Mouse (Mus musculus): ENCODE results near the gene Higd1a. TPM values are rescaled to one million over a fixed set of nuclear protein-coding genes. Genes with fewer than 3 reads are reported as not detected.

Gene Higd1a
- polyA plus RNA-seq, 1 experiment: 17.6 TPM

GRCm38 (mm10) chr9:121810081-121810821 is 47.9 kb downstream of the Higd1a start:
- DNase-seq: no peak
- H3K4me1 ChIP-seq (replicated peaks; ENCODE audit: control insufficient read depth, insufficient read depth, low read length): no peaks in the 10 kb centered on the region
- H3K27me3 ChIP-seq (ENCODE audit: control insufficient read depth, insufficient read depth, low read length): no peaks in the 10 kb centered on the region
- no peaks in the 10 kb centered on the region for H3K36me3 ChIP-seq (ENCODE audit: control insufficient read depth, insufficient read depth, low read length)
- no peak overlapping the region for H3K4me3 ChIP-seq (ENCODE audit: control insufficient read depth, insufficient read depth, low read length)
- no peak for TF ChIP-seq POLR2A (IDR thresholded peaks at IDR 0.05; ENCODE audit: control insufficient read depth, extremely low read depth, insufficient read depth, low read length, poor library complexity)
- TF ChIP-seq CTCF (IDR thresholded peaks at IDR 0.05; ENCODE audit: borderline replicate concordance, control insufficient read depth, extremely low read depth, insufficient read depth, low read length, poor library complexity): no peak
- no peak overlapping the region for H3K27ac ChIP-seq (ENCODE audit: control insufficient read depth, insufficient read depth, low read length)
- 85% methylated on average over 15 of the region's 15 CpGs for WGBS

DNA sequence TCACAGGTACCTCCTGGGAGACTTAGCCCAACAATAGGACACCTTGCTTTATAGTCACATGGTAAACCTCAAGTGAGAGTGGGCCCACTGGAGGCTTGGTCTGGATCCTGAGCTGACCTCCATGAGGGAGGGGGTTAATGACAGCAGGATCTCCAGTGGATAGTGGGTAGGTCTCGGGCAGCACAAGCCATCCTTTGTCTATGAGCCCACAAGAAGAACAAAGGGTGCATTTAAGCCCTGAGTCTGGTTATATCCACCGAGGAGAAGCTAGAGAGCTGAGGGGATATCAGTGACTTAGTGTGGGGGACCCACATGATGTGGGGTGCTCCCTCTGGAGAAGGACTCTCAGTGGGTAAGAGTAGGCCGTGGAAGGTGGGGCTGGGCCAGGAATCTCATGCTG is 49.7 kb downstream of the Higd1a start:
- Histone ChIP-seq H3K27ac (ENCODE audit: control insufficient read depth, insufficient read depth, low read length) (no peak overlapping the region), H3K36me3 (ENCODE audit: control insufficient read depth, insufficient read depth, low read length) (no peaks in the 10 kb centered on the region), H3K4me1 (replicated peaks; ENCODE audit: control insufficient read depth, insufficient read depth, low read length) (no peaks in the 10 kb centered on the region), H3K4me3 (ENCODE audit: control insufficient read depth, insufficient read depth, low read length) (no peak overlapping the region), H3K27me3 (ENCODE audit: control insufficient read depth, insufficient read depth, low read length) (no peaks in the 10 kb centered on the region)
- 92% methylated on average over 3 of the region's 3 CpGs for WGBS
- no peak for DNase-seq
- TF ChIP-seq POLR2A (IDR thresholded peaks at IDR 0.05; ENCODE audit: control insufficient read depth, extremely low read depth, insufficient read depth, low read length, poor library complexity) (no peak), CTCF (IDR thresholded peaks at IDR 0.05; ENCODE audit: borderline replicate concordance, control insufficient read depth, extremely low read depth, insufficient read depth, low read length, poor library complexity) (no peak)

GRCm38 (mm10) chr9:121807947-121808346 is 50.2 kb downstream of the Higd1a start:
- no peaks in the 10 kb centered on the region for H3K4me1 ChIP-seq (replicated peaks; ENCODE audit: control insufficient read depth, insufficient read depth, low read length)
- TF ChIP-seq POLR2A (IDR thresholded peaks at IDR 0.05; ENCODE audit: control insufficient read depth, extremely low read depth, insufficient read depth, low read length, poor library complexity) (no peak), CTCF (IDR thresholded peaks at IDR 0.05; ENCODE audit: borderline replicate concordance, control insufficient read depth, extremely low read depth, insufficient read depth, low read length, poor library complexity) (no peak)
- 88% methylated on average over 7 of the region's 7 CpGs for WGBS
- no peak overlapping the region for H3K27ac ChIP-seq (ENCODE audit: control insufficient read depth, insufficient read depth, low read length)
- H3K27me3 ChIP-seq (ENCODE audit: control insufficient read depth, insufficient read depth, low read length): no peaks in the 10 kb centered on the region
- no peak for DNase-seq
- no peaks in the 10 kb centered on the region for H3K36me3 ChIP-seq (ENCODE audit: control insufficient read depth, insufficient read depth, low read length)
- H3K4me3 ChIP-seq (ENCODE audit: control insufficient read depth, insufficient read depth, low read length): no peak overlapping the region

DNA sequence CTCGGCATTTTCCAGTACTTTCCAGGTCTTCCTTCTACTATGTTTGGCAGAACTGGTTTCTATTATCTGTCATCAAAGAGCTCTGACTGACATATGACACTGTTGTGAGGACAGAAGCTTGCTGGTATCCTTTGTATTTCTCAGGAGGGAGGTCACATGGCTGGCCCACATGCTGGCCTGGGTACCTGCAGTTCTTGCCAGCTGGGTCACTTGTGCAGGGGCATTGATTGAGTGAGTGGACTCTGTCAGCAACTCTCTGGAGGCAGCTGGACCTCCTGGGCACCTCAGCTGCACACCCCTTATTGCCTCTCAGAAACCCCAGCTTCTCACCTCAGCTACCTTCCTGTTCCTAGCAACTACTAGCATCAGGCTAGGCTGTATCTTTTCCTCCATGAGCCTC is 50.6 kb downstream of the Higd1a start:
- Histone ChIP-seq H3K4me1 (replicated peaks; ENCODE audit: control insufficient read depth, insufficient read depth, low read length) (no peaks in the 10 kb centered on the region), H3K36me3 (ENCODE audit: control insufficient read depth, insufficient read depth, low read length) (no peaks in the 10 kb centered on the region), H3K4me3 (ENCODE audit: control insufficient read depth, insufficient read depth, low read length) (no peak overlapping the region), H3K27ac (ENCODE audit: control insufficient read depth, insufficient read depth, low read length) (no peak overlapping the region), H3K27me3 (ENCODE audit: control insufficient read depth, insufficient read depth, low read length) (no peaks in the 10 kb centered on the region)
- DNase-seq: no peak
- WGBS: 90% methylated on average over 1 of the region's 1 CpGs
- no peak for TF ChIP-seq POLR2A (IDR thresholded peaks at IDR 0.05; ENCODE audit: control insufficient read depth, extremely low read depth, insufficient read depth, low read length, poor library complexity)
- no peak for TF ChIP-seq CTCF (IDR thresholded peaks at IDR 0.05; ENCODE audit: borderline replicate concordance, control insufficient read depth, extremely low read depth, insufficient read depth, low read length, poor library complexity)

DNA sequence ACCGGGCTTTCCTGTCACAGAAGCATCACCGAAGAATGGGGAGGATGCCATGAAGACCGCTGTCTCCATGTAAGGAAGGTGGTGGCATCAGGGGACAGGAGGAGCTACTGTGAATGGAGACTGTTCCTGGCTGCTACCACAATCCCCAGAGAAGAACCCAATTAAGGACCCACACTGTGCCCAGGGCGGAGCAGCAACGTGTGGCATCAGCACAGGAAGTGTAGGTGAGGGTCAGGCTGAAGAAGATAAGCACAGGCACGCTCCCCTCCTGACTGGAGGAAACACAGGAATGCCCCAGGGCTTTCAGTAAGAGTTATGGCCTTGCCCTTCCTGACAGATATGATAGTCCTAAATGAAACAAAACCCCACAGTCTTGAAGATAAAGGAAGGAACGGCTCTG is 55.4 kb downstream of the Higd1a start:
- Histone ChIP-seq H3K27me3 (ENCODE audit: control insufficient read depth, insufficient read depth, low read length) (no peaks in the 10 kb centered on the region), H3K4me3 (ENCODE audit: control insufficient read depth, insufficient read depth, low read length) (no peak overlapping the region), H3K4me1 (replicated peaks; ENCODE audit: control insufficient read depth, insufficient read depth, low read length) (no peaks in the 10 kb centered on the region), H3K36me3 (ENCODE audit: control insufficient read depth, insufficient read depth, low read length) (no peaks in the 10 kb centered on the region), H3K27ac (ENCODE audit: control insufficient read depth, insufficient read depth, low read length) (no peak overlapping the region)
- WGBS: 51% methylated on average over 7 of the region's 7 CpGs
- TF ChIP-seq POLR2A (IDR thresholded peaks at IDR 0.05; ENCODE audit: control insufficient read depth, extremely low read depth, insufficient read depth, low read length, poor library complexity) (no peak), CTCF (IDR thresholded peaks at IDR 0.05; ENCODE audit: borderline replicate concordance, control insufficient read depth, extremely low read depth, insufficient read depth, low read length, poor library complexity) (no peak)
- no peak for DNase-seq

DNA sequence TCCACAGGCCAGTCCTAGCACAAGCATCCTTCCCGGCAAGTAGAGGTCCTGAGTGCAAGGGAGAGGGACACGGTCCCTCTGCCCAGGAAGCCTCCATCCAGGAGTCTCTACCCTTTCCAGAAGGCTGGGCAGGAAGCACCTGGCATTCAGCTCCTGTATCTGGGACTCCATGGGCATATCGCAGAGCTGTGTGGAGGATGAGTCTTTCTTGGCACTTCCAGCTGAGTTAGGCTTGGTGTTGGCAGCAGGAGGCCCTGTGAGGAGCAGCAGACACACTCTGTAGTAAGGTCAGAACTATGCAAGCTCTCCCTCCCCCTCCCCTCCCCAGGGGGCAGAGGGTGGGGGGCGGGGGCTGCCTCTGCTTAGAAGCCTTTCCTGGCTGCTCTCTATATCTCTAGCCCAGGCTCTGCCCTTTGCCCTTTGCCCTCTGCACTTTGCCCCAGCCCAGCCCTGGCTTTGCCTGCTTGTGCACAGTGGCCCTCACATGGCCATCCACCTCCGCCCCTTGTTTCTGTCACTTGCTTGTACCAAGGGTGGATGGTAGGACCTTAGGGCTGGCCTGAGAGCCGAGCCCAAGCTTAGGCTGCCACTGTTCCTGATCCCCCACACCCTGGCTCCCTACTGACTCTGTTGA is 59.2 kb downstream of the Higd1a start:
- H3K27ac ChIP-seq (ENCODE audit: control insufficient read depth, insufficient read depth, low read length): no peak overlapping the region
- DNase-seq: no peak
- H3K27me3 ChIP-seq (ENCODE audit: control insufficient read depth, insufficient read depth, low read length): no peaks in the 10 kb centered on the region
- no peaks in the 10 kb centered on the region for H3K36me3 ChIP-seq (ENCODE audit: control insufficient read depth, insufficient read depth, low read length)
- H3K4me1 ChIP-seq (replicated peaks; ENCODE audit: control insufficient read depth, insufficient read depth, low read length): no peaks in the 10 kb centered on the region
- TF ChIP-seq POLR2A (IDR thresholded peaks at IDR 0.05; ENCODE audit: control insufficient read depth, extremely low read depth, insufficient read depth, low read length, poor library complexity) (no peak), CTCF (IDR thresholded peaks at IDR 0.05; ENCODE audit: borderline replicate concordance, control insufficient read depth, extremely low read depth, insufficient read depth, low read length, poor library complexity) (no peak)
- WGBS: 86% methylated on average over 5 of the region's 6 CpGs
- no peak overlapping the region for H3K4me3 ChIP-seq (ENCODE audit: control insufficient read depth, insufficient read depth, low read length)

Other genes starting within 250 kb of the Higd1a start
- 0.31 and 0.62 TPM in 2 replicates for gene Lyzl4, start 216.3 kb downstream of the Higd1a start, polyA plus RNA-seq (2012; rRNA removed)
- gene Vipr1, start 215.6 kb downstream of the Higd1a start, polyA plus RNA-seq (2012; rRNA removed): 6.5 and 7.0 TPM in 2 replicates
- 43.6 and 49.2 TPM in 2 replicates for gene Sec22c, start 152.9 kb downstream of the Higd1a start, polyA plus RNA-seq (2012; rRNA removed)
- 18.2 and 28.4 TPM in 2 replicates for gene Ss18l2, start 148.0 kb downstream of the Higd1a start, polyA plus RNA-seq (2012; rRNA removed)
- gene Nktr, start 139.2 kb downstream of the Higd1a start, polyA plus RNA-seq (2012; rRNA removed): 93.3 and 95.4 TPM in 2 replicates
- 6.9 and 12.2 TPM in 2 replicates for gene Zfp651, start 99.0 kb downstream of the Higd1a start, polyA plus RNA-seq (2012; rRNA removed)
- 0.89 and 0.93 TPM in 2 replicates for gene Klhl40, start 80.8 kb downstream of the Higd1a start, polyA plus RNA-seq (2012; rRNA removed)
- 1.1 and 12.5 TPM in 2 replicates for gene Hhatl, start 65.9 kb downstream of the Higd1a start, polyA plus RNA-seq (2012; rRNA removed)
- 0.18 and 0.34 TPM in 2 replicates for gene Ccdc13, start 18.9 kb downstream of the Higd1a start, polyA plus RNA-seq (2012; rRNA removed)
- gene Ackr2, start 40.0 kb upstream of the Higd1a start, polyA plus RNA-seq (2012; rRNA removed): 0.99 and 1.0 TPM in 2 replicates
- gene Cyp8b1, start 57.9 kb upstream of the Higd1a start, polyA plus RNA-seq (2012; rRNA removed): 0.74 and 1.6 TPM in 2 replicates
- 0.64 and 0.69 TPM in 2 replicates for gene Fam198a, start 92.6 kb upstream of the Higd1a start, polyA plus RNA-seq (2012; rRNA removed)
- gene Pomgnt2, start 138.7 kb upstream of the Higd1a start, polyA plus RNA-seq (2012; rRNA removed): 15.2 and 19.3 TPM in 2 replicates